Mouse (Mus musculus): ENCODE results near the gene Arpc1b.
"Not testable (repeated sequence)": the region's sequence is repeated elsewhere in the genome, so short reads cannot be mapped to it uniquely, and the experiment has no call there.

Arpc1b gene

GRCm38 (mm10) chr5:145113416-145113815 is 599 bp upstream of the Arpc1b start:
- DNase-seq (ENCODE audit: low read depth, low spot score): no peak

GRCm38 (mm10) chr5:145114606-145115473 is 825 bp downstream of the Arpc1b start:
- DNase-seq (ENCODE audit: low read depth, low spot score): peak; percentile 74

GRCm38 (mm10) chr5:145115736-145116135 is 1.7 kb downstream of the Arpc1b start:
- no peak for DNase-seq (ENCODE audit: low read depth, low spot score)

- peak; percentile 54 for DNase-seq (ENCODE audit: low read depth, low spot score)
Observed at GRCm38 (mm10) chr5:145116316-145116715, 2.3 kb downstream of the Arpc1b start.

DNA sequence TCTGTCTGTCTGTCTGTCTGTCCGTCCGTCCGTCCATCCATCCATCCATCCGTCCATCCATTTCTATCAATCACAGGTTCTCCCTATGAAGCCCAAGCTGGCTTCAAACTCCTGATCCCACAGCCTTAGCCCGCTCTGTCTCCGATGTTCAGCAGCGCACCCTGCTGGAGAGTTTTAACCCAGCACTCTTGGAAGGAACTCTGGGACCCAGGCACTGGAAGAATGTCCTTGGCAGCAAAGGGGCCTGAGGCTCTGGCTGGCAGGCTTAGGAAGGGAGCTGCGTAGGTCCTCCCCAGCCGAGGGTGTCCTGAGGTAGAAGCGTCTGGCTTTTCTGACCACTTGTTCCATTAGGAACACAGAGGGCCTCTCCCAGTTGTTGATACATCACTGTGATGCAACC is 2.9 kb downstream of the Arpc1b start:
- peak; percentile 93 for DNase-seq (ENCODE audit: low read depth, low spot score)

DNA sequence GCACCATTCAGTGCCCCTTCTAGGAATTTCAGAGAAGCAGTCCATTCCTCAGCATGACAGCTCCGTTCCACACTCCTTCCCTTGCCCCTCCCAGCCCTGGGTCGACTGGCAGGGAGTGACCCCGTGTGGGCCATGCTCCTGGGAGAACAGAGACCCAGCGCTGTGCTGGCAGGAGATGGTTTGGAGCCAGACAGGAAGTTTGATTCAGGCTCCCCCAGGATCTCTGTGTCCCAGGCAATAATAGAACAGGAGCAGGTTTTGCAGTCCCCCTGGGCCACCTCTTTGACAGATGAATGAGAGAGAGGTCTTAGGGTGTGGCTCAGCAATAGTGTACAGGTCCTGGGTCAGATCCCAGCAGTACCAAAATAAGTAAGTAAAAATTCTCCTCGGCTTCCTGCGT is 4.0 kb downstream of the Arpc1b start:
- no peak for DNase-seq (ENCODE audit: low read depth, low spot score)

DNA sequence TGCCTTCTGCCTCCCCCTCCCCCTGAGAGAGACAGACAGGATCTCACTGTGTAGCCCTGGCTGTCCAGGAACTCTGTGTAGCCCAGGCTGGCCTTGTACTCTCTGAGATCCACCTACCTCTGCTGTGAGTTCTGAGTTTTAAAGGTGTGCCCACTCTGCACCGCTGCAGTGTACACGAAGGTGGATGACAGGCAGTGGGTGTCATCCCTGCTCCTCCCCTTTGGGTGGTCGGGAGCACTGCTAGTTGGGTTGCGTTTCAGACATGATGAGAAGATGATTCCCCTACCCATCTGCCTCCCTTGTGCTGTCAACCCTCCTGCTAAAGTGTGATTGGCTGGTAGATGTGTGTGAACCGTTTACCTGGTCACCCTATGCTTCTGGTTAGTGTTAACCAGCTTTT is 4.4 kb downstream of the Arpc1b start:
- no peak for DNase-seq (ENCODE audit: low read depth, low spot score)

- peak; percentile 79 for DNase-seq (ENCODE audit: low read depth, low spot score)
Observed at GRCm38 (mm10) chr5:145119385-145119784, 5.4 kb downstream of the Arpc1b start.

DNA sequence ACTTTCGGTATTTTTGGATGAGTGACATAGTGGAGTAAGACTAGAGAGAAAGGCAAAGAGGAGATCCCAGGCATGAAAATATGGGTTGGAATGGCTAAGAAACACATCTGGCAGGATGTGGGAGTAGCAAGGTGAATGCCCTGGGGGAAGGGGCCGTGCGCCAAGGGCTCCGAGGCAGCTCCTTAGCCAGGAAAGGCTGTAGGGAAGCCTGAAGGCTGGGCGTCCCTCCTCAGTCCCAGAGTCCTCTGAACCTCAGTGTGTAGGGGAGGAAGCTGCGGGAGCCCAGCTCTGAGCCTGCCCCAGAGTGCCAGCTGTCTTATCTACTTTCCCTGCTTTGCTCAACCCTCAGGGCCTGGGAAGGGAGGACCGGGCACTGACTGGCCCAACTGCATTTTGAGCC is 6.9 kb downstream of the Arpc1b start:
- no peak for DNase-seq (ENCODE audit: low read depth, low spot score)

DNA sequence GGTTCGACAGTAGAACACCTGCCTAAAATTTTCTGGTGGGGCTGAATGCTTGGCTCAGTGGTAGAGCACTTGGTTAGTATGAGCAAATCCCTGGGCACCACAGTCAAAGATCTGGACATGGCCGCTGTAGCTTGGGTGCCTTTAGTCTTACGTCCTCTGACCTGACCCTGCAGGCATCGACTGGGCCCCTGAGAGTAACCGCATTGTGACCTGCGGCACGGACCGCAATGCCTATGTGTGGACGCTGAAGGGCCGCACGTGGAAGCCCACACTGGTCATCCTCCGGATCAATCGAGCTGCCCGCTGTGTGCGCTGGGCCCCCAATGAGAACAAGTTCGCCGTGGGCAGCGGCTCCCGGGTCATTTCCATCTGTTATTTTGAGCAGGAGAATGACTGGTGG is 9.4 kb downstream of the Arpc1b start:
- no peak for DNase-seq (ENCODE audit: low read depth, low spot score)

DNA sequence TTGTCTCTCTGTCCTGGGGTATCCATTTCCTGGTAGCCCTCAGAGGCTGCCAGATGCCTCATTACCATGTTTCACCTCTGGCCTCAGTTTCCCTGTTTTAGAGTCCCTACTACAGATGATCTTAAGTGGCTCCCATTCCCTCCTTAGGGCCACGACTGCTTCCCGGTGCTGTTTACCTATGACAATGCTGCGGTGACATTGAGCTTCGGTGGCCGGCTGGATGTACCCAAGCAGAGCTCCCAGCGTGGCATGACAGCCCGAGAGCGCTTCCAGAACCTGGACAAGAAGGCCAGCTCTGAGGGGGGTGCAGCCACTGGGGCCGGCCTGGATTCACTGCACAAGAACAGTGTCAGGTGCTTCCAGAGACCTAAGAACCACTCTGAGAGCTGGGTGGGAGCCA is 12.6 kb downstream of the Arpc1b start:
- DNase-seq (ENCODE audit: low read depth, low spot score): no peak

DNA sequence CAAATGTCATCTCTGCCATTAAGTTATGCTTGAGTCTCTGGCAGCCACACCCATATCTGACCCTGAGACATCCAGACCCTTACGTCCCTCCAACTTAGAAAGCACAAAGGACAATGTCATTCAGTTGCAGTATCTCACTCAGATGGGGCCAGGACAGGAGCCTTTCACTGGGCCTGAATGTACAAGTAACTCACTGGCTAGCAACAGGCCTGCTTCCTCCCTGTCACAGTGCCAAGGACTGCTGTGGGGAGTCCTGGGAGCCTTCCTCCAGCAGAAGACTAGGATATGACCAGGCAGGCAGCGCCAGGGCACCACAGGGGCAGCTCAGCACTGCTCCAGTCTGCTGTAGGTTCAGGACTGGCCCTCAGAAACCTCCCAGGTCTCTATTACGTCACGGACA is 15.1 kb downstream of the Arpc1b start:
- no peak for DNase-seq (ENCODE audit: low read depth, low spot score)

DNA sequence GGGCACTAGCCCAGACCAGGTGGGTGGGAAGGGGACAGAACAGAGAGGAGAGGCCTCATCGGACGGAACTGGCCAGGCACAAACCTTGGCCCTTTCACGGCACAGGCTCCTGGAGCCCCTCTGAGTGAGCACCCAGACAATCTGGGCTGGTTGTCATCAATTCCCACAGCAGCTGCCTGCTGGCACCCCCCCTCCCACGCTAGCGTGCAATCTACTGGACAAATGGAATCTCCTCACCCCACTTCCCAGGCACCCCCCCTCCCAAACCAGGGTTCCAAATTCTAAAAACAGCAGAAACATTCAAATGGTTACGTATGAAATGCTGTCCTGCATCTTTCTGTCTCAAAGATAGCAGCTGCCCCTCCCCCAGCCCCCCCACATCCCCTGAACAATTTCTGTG is 15.8 kb downstream of the Arpc1b start:
- not testable (repeated sequence) for DNase-seq (ENCODE audit: low read depth, low spot score)

GRCm38 (mm10) chr5:145130191-145130590 is 16.2 kb downstream of the Arpc1b start:
- no peak for DNase-seq (ENCODE audit: low read depth, low spot score)

GRCm38 (mm10) chr5:145130995-145131394 is 17.0 kb downstream of the Arpc1b start:
- DNase-seq (ENCODE audit: low read depth, low spot score): no peak

GRCm38 (mm10) chr5:145133275-145133674 is 19.3 kb downstream of the Arpc1b start:
- DNase-seq (ENCODE audit: low read depth, low spot score): not testable (repeated sequence)

DNA sequence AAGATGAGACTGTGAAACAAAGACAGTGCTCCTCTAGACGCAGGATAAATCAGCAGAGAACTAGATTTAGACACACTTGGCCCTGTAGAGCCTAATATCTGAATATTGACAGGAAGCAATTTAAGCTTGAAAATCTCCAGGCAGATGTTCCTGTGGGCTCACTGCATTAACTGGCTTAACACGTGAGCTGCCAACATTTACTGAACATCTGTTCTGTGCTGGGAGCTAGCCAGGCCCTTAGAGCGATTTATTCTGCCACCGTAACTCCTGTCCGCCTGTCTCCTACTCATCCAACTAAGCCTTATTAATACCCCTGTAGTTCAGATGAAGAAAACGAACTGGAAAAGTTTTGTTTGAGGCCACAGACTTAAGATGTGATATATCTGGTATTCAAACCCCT is 24.8 kb downstream of the Arpc1b start:
- no peak for DNase-seq (ENCODE audit: low read depth, low spot score)

GRCm38 (mm10) chr5:145139571-145140519 is 25.8 kb downstream of the Arpc1b start, which contains the start of the genes Pdap1 and Bud31:
Gene Pdap1 (minus strand): TSS chr5:145140238.
Gene Bud31 (plus strand): TSS chr5:145140362.
- DNase-seq (ENCODE audit: low read depth, low spot score): peak; percentile 96

DNA sequence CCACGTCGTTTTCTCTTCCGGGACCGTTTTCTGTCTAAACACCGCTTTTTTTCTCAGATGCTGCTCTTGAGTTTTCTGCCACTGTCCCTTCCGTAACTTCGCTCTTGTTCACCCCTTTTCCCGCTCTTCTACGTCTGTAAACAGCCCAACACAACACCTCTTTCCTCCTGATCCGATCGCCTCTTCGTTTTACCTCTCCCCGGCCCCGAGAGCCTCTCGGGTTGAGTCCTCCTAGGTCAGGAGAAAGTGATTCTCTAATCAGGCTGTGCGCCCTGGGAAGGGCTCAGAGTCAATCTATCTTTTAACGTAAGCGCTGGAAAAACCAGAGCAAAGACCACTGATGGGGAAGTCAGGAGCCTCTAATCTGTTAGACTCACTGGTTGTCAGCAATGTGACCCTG is 26.6 kb downstream of the Arpc1b start:
- no peak for DNase-seq (ENCODE audit: low read depth, low spot score)

DNA sequence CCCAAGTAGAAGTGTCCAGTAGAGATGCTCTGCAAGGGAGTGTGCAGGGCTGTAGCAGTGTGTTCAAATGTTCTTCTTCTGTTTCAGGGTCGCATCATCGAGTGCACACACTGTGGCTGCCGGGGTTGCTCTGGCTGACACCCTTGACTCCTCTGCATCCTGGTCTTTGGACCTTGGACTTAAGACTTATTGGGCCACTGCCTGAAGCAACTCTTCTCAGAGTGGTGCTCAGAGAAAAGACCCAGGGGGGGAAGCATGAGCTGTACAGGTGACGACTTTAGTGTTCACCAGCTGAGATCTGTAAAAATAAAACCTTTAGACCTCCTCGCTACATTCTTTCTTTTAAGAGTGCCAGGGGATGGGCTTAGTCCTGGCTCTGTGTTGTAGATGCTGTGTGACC is 33.7 kb downstream of the Arpc1b start:
- no peak for DNase-seq (ENCODE audit: low read depth, low spot score)

DNA sequence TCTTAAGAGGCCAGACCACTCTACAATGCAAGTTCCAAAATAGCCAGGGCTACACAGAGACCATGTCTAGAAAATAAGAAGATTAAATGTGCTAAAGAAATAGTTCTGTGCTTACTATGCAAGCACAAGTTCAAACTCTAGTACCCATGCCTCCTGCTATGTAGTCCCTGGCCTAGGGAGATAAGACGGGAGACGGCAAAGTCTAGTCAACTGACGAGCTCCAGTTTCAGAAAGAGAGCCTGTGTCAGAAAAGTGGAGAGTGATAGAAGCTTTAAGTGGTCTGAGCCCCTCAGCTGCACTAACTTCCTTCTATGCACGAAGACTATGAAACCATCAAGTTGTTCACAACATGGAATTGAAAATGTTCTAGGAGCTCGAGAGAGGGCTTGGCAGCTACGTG is 35.3 kb downstream of the Arpc1b start:
- DNase-seq (ENCODE audit: low read depth, low spot score): no peak

- no peak for DNase-seq (ENCODE audit: low read depth, low spot score)
Observed at GRCm38 (mm10) chr5:145152690-145153089, 38.7 kb downstream of the Arpc1b start.
